15 mouse cellular contexts compared by ENCODE assay signal in the genomic region with DNA sequence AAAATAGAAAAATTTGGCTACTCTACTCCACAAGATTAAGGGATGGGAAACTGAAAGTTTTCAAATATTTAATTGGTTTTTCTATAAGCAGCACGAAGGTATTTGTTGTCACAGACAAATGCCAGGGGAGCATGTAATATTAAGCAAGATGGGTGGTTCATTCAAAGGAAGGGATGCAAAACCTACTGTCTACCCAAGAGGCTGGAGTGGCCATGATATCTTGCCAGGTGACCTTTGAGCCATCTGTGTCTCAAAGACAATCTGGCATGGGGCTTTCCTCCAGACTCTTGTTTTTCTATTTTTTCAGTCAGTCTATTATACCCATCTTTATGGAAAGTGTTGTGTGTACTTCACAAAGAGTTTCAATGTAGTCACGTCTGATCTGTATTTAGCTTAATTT.
"Had no signal": no experiment of that assay in that cellular context is flagged by ENCODE, and none has a peak within 500 bp of the region (broad histone marks: within the 10 kb centered on the region; RNA-seq: fewer than 3 reads in every experiment).

No protein-coding gene starts in this region.

- H3K9ac ChIP-seq: liver, embryonic 13.5 days; stomach, embryonic 15.5 days had no signal

- H3K4me2 ChIP-seq: liver, embryonic 13.5 days; midbrain, embryonic 11.5 days; stomach, embryonic 15.5 days had no signal

- H3K9me3 ChIP-seq: liver, embryonic 13.5 days; stomach, embryonic 15.5 days had no signal

- H3K27ac ChIP-seq: kidney, postnatal 0 days; left cerebral cortex, adult 2 months; liver, embryonic 13.5 days; stomach, embryonic 15.5 days had no signal

- H3K36me3 ChIP-seq: liver, embryonic 13.5 days; stomach, embryonic 15.5 days had no signal

- DNase-seq: kidney, adult 2 months; kidney, postnatal 4 days; layer of hippocampus, postnatal 36 days; liver, embryonic 13.5 days; lung, adult 2 months; lung, postnatal 14 days; lung, postnatal 4 days; midbrain, embryonic 14.5 days; right cerebral cortex, postnatal 25 days; spleen, adult 18-20 months; thymus, postnatal 36 days had no signal

- H3K27me3 ChIP-seq: liver, embryonic 13.5 days; stomach, embryonic 15.5 days had no signal

- H3K4me1 ChIP-seq: liver, embryonic 13.5 days; stomach, embryonic 15.5 days had no signal

- H3K4me3 ChIP-seq: left cerebral cortex, adult 2 months; liver, embryonic 13.5 days; stomach, embryonic 15.5 days had no signal
